Comparison of ENCODE assay signal across 19 mouse cellular contexts in genomic region chr3:117107986-117108385, GRCm38 (mm10).
"Had no signal": no experiment of that assay in that cellular context is flagged by ENCODE, and none has a peak within 500 bp of the region (broad histone marks: within the 10 kb centered on the region; RNA-seq: fewer than 3 reads in every experiment).

No protein-coding gene starts in this region.

- H3K4me2 ChIP-seq: liver, embryonic 11.5 days; lung, embryonic 15.5 days; midbrain, embryonic 15.5 days; neural tube, embryonic 13.5 days had no signal

- DNase-seq: kidney, adult 2 months; kidney, postnatal 36 days; layer of hippocampus, postnatal 36 days; lung, adult 18-20 months; lung, postnatal 36 days; right cerebral cortex, adult 18-20 months; right cerebral cortex, postnatal 14 days; right cerebral cortex, postnatal 4 days; thymus, adult 18-20 months; thymus, postnatal 36 days had no signal

- H3K4me3 ChIP-seq: left cerebral cortex, adult 2 months; lung, embryonic 15.5 days; midbrain, embryonic 15.5 days; myocyte; neural tube, embryonic 13.5 days had no signal

- H3K36me3 ChIP-seq: lung, embryonic 15.5 days; midbrain, embryonic 15.5 days; neural tube, embryonic 13.5 days had no signal

- H3K9ac ChIP-seq: liver, embryonic 14.5 days; lung, embryonic 15.5 days; midbrain, embryonic 15.5 days; neural tube, embryonic 13.5 days had no signal

- ATAC-seq: intestine, postnatal 0 days; midbrain, embryonic 15.5 days had no signal

- H3K9me3 ChIP-seq: lung, embryonic 15.5 days; midbrain, embryonic 15.5 days; neural tube, embryonic 13.5 days had no signal

- H3K27me3 ChIP-seq: lung, embryonic 15.5 days; megakaryocyte, embryonic 14.5 days; midbrain, embryonic 15.5 days; neural tube, embryonic 13.5 days had no signal

- H3K4me1 ChIP-seq: lung, embryonic 15.5 days; megakaryocyte, embryonic 14.5 days had no signal

- H3K27ac ChIP-seq: left cerebral cortex, adult 2 months; liver, embryonic 14.5 days; lung, embryonic 15.5 days; midbrain, embryonic 15.5 days had no signal
